Mouse (Mus musculus) monocyte, adult 5-6 weeks (primary cell): Measurements from ENCODE around the gene Gse1. TPM values are rescaled to one million over a fixed set of nuclear protein-coding genes. Genes with fewer than 3 reads are reported as not detected.

Source experiments
- ATAC-seq: fragments of 153-309, 156-312 bp; replicated peaks from 2 replicates; pipeline ENCODE4 v1.8.0; 2017; ENCODE audit warnings: mild to moderate bottlenecking; ENCODE audit not compliant: low TSS enrichment, insufficient number of reproducible peaks, severe bottlenecking, poor library complexity, low FRiP score
- total RNA-seq: library from RNA; stranded (forward); fragments of 200-1000, 200-491, 200-594 nt; gene quantifications from 3 replicates; pipeline ENCODE4 v1.2.3, GENCODE M21; 2017

Gse1 gene
- total RNA-seq, 1 experiment from 2014 or later = 9.9 TPM

DNA sequence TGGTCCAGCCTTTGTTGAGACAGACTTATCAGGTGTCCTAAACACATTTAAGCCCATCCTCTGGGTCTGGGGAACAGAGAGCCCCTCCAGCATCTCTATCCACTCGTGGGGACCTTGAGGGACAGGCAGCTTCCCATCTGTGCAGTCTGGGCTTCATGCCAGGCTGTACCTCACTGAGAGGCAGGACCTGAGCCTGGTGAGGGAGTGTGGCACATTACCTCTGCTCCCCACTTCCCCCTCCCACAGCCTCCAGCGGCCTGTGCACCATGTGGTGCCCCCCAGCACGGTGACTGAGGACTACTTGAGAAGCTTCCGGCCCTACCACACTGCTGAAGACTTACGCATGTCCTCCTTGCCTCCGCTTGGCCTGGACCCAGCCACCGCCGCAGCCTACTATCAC, 338.4 kb downstream of the Gse1 start:
- no peak for ATAC-seq

DNA sequence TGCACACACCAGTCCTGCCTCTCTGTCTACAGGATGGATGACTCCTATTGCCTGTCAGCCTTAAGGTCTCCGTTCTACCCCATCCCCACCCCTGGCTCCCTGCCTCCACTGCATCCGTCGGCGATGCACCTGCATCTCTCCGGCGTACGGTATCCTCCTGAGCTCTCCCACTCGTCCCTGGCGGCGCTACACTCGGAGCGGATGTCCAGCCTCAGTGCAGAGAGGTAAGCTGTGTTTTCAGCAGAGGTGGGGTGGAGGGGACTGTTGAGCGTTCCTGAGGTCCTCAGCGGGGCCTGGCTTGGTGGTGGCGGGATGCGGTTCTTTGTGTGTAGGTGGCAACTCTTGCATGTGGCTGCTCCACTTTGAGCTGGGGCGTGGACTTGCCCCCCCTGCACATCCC, 339.5 kb downstream of the Gse1 start:
- ATAC-seq = no peak

DNA sequence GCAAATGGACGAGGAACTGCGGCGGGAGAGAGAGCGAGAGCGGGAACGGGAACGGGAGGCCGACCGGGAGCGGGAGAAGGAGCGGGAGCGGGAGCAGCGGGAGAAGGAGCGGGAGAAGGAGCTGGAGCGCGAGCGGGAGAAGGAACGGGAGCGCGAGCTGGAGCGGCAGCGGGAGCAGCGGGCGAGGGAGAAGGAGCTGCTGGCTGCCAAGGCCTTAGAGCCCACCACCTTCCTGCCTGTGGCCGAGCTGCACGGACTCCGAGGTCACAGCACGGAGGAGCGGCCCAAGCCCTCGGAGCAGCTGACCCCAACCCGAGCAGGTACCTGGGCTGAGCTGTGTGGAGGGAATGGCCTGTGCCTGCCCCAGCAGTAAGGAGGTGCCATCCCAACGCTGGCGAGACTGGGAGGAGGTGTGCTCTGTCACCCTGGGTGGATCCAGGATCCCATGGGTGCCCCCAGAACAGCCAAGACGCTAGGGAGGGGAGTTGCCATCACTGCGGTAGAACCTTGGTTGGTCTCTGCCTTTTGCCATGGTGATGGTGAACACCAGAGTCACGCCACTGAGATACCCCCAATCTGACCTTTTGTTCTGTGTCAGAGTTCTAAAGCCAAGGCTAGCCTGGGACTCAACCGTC, 340.0 kb downstream of the Gse1 start:
- ATAC-seq = no peak

DNA sequence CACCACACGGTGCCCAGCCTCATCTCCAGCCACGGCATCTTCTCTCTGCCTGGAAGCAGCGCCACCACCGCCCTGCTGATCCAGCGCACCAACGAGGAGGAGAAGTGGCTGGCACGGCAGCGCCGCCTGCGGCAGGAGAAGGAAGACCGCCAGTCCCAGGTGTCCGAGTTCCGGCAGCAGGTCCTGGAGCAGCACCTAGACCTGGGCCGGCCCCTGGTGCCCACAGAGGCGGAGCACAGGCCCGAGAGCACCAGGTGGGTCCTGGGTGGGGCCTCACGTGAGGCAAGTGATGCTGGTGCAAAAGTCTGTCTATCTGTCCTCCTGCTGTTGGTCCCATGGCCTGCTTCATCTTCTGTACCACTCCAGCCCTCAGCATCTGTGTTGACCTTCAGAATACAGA, 340.9 kb downstream of the Gse1 start:
- no peak for ATAC-seq

DNA sequence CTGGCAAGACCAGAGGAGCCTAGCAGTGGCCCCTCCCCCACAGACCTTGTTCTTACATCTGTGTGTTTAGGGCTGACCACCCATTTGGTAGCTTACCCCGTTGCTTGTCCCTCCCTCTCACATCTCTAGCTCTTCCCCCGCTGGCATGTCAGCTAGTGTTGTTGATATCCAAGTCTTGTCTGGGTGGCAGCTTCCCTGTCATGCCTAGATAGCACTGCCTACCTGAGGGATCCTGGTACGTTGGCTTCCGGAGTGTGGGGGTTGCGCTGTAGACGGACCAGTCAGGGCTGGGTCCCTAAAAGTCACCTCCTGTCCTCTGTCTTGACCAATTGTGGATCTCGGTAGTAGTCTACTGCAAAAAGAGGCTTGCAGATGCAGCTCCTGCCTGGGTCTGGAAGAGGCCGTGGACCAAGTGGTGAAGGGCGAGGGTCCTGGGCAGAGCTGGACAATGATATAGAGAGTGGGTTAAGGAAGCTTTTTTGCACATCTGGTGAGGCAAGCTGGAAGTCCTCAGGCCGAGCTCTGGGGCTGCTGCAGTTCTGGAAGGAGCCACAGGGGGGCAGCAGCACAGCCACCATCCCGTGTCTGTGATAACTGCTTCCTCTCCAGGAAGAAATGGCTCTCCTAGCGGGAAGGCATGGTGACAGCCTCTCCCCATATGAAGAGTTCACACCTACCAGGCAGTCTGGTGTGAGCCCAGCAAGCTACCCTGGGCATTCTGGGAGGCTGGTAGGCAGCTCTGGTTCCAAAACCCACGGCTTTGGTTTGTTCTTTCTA, 341.9 kb downstream of the Gse1 start:
- ATAC-seq = peak; percentile 40

DNA sequence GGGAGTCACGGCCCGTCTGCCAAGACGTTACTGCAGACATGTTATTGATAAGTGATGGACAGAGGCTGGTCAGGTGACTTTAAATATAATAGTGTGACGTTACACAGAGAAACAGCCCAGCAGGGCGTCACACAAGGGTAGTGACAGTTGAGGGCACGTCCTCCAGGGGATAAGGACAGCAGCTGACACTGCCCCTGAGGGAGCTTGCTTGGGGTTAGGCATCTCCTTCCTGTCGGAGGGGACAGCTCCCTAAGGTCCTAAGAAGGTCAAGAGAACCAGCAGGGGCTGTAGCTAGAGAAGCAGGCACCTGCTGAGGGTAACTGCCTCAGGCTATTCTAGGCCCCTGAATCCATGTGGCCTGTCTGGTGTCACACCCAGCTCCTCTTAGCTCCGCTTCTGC, 343.3 kb downstream of the Gse1 start:
- ATAC-seq = no peak

DNA sequence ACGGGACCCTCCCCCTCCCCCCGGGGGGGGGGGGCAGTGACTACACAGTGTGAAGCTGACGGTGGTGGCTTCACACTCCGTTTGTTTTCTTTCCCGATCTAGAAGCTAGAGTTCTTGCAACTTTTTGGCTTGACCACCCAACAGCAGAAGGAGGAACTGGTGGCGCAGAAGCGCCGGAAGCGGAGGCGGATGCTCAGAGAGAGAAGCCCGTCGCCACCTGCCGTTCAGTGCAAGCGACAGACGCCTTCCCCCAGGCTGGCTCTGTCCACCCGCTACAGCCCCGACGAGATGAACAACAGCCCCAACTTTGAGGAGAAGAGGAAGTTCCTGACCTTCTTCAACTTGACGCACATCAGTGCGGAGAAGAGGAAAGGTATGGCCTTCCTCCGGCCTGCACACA, 344.3 kb downstream of the Gse1 start:
- ATAC-seq = peak; percentile 42

DNA sequence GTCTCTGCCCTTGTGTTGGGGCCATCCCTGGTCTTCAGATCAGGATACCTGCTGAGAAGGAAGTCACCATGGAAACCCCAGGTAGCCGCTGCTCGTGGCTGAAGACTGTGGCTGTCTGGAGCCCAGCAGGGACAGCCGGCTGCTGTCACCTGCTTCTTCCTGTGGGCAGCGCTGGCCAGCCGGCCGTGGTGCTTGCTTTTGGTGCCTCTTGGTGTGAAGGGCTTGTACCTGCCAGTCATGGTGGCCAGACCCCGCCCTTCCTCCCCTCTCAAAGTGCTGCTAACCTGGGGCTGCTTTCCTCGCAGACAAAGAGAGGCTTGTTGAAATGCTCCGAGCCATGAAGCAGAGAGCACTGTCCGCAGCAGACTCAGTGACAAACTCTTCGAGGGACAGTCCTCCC, 345.6 kb downstream of the Gse1 start:
- no peak for ATAC-seq

DNA sequence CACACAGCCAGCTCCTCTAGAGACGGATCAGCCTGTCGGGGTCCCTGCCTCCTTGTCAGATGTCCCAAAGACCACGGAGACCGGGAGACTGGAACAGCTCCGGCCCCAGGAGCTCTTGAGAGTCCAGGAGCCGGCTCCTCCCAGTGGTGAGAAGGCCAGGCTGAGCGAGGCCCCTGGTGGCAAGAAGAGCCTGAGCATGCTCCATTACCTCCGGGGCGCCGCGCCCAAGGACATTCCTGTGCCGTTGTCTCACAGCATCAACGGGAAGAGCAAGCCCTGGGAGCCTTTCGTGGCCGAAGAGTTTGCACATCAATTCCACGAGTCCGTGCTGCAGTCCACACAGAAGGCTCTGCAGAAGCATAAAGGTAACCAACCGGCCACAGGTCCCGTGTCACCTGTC, 346.7 kb downstream of the Gse1 start:
- no peak for ATAC-seq

DNA sequence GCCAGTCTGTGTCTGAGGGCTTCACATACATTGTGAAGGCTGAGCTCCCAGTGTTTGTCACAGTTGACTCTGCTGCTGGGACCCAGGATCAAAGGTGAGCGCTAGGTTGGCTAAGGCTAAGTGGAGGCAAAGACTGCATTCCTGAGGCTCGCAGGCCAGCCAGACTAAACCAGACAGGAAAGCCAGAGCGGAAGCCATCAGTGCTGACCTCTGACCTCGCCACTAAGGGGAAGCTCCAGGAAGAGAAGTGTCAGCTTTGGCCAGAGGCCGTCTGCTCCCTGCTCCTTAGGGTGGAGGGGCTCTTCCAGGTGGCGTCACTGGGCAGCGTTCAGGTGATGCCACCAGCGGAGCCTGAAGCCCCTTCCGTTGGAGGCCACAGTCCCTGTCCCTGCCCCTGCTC, 347.5 kb downstream of the Gse1 start:
- no peak for ATAC-seq

DNA sequence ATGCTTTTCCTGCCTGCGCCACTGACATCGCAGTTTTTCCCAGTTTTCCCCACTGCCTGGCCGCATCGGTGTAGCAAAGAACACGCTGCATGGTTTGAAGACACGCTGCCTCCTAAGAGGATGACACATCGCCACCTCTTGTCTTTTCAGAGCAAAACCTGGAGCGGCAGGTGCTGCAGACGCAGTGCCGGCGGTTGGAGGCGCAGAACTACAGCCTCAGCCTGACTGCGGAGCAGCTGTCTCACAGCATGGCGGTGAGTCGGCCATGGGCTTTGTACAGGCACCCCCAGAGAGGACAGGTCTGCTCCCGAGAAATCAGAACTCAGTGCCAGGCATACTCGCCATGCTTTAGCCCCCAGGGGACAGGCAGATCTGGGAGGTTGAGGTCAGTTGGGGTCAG, 349.6 kb downstream of the Gse1 start:
- no peak for ATAC-seq

DNA sequence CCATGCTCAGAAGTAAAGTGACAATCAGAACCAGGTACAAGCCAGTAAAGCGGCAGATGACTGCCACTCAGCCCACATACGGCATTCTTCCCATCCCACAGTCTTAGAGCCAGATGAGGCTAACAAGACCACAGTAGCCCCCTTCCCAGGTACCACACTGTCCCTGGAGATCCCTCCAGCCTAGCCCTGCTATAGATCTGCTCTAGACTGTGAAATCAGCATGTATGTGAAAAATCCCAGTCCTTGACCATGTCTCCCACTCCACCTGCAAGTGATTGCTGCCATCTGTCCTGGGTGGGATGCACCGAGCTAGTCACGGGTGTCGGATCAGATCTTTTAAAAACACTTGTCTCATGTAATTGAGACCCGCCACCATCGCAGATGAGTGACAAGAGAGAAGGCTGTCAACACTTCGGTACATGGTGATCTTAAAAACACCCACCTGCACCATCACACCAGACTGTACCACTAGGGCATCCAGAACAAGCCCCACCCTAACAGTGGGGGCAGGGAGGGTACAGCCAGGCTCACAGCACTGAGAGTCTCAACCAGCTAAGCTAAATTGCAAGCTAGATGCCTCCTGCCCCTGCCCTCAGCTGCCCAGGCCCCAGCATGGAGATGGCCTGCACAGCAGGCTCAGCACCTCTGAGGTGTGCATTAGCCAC, 352.2 kb downstream of the Gse1 start:
- ATAC-seq = no peak

DNA sequence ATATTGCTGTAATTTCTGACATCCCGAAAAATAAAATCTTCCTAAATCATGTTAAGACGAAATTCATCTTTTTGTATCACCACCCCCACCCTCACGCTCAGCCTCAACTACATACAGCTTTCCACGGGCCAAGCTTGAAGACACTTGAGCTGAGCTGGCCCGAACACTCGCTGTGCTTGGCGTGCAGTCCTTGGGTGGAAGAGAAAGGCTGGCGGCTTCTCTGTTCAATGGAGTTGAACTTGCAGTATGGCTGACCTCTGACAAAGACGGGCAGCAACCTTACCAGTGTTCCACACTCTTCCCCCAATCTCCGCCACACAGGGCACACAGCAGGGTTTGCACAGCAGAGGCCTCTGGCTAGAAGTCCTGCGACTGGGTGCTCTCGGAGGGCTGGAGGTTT, 353.1 kb downstream of the Gse1 start:
- no peak for ATAC-seq

DNA sequence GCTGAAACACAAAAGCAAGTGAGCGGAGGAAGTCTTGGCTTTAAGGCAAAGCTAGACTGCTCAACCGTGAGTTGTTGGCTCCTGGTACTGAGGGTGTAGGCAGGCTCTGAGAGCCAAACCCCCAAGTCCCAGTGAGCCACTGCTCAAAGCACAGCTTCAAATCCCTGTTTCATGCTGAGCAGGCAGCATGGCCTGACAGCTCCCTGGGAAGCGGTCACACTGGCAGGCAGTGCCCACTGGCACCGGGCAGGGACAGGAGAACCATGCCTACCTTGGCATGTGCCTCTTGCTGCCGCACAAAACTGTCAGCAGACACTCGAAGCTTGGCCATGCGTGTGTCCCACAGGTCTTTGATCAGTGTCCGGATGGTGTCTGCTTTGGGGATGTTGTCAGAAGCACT, 353.6 kb downstream of the Gse1 start:
- no peak for ATAC-seq

DNA sequence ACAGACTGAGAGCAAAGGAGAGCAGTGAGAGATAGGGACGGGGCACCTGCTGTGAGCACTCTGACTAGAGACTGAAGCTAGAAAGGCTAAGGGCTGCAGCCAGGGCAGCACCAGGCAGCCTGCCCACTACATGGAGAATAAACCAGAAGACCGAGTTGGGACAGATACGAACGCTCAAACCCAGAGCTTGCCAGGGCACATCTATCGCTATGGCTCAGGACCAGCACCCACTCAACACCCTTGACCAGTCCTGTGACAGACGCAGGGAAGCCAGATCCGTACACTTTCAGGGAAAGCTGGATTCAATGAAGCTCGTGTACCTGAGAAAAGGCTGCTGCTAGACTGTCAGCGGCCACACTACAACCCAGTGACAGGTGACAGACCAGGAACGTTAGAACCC, 357.3 kb downstream of the Gse1 start:
- ATAC-seq = no peak

DNA sequence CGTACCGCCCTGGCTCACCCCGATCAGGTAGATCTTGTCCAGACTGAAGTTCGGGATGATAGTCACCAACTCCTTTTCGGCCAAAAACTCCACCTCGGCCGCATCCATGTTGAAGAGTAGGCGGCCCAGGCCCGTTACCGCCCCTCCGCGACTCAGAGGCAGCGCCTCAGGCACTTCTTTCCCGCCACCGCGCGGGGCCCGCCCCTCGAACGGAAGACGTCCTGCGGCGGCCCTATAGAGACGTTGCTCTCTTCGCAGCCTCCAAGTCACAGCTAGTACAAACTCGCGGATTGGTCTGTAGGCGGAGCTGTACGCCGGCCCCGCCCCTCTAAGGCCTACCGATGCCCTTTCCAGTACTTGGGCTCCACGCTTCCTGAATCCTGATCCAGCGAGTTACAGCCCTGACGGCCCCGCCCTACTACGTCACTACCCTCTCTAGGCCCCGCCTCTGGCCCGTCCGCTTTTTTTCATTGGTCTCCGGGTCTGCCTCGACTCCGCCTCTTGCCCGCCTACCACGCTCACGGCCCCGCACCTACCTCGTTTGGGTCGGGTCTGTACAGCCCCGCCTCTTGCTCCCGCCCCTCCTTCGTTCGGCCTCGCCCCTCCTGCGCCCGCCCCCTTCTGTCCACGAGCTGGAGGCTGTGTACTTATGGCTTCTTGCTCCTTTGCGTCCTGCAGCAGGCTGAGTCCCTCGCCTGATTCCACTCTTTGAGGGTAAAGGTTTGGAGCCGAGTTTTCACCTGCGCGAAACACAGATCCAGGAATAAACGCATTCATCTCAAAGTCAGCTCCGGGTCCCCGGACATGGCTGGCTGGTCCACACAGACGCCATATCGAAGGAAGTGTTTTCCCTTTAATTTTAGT, 360.9 kb downstream of the Gse1 start, which contains the start of gene Gins2:
TSS of gene Gins2 (minus strand) at position 397 of the 864 bp plus-strand sequence.
- peak; percentile 96 for ATAC-seq

DNA sequence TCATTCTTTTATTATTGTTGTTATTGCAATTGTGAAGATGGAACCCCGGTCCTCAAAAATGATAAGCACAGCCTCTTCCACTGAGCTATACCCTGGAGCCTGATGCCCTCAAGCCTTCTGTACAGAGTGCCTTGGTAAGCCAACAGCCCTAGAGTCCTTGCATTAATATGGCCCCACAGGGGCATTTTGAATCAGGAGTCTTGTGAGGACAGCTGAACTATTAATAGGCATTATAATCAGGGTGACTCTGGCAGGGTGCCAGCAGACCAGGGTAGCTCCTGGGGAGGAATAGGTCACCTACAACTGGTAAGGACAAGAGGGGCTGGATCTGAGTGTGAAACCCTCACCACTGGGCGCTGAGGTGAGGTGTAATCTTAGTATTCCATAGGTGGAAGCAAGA, 361.7 kb downstream of the Gse1 start:
- no peak for ATAC-seq

DNA sequence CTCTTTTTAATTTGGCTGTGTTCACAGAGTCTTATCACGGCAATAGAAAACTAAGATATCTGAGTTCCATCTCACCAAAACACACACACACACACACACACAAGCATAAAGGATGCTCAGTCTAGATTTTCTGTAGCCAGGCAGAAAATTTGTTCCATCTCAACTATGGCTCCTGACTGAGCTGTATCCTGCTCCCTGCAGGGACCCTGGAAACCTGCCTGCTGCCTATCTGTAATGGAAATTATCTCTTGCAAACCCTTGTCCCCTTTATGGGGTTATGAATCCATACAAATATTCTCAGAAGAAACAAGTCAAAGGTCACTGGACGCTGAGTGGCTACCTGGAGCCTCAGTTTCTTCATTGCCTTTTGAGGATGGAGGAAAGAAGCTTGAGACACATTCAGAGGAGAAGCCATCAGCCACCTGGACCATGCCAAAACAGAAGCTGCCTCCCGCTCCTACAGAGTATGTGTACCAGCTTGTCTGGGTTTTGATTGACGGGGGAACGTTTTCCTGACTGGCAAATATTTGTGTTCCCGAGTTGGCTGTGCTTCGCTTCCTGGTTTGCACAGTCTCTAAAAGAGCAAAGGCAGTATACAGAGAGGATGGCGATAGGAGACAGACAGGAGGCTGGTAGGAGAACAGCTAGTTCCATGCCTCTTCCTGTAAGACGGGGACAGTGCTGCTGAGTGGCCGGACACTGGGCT, 363.5 kb downstream of the Gse1 start:
- no peak for ATAC-seq

DNA sequence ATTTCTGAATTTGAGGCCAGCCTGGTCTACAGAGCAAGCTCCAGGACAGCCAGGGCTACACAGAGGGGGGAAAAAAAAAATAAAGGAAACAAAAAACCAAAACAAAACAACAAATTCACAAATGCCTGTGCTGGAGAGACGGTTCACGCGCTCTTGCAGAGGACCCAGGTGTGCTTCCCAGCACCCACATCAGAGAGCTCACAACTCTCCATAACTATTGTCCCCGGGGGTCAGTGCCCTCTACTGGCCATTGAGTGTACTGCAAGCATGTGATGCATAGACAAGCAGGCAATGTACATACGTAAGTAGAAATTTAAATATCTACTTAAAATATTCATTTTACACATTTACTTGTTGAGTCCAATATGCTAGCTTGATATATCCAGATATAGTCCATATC, 366.3 kb downstream of the Gse1 start:
- ATAC-seq = no peak
